In genomic region chr7:143900667-143901066, GRCm38 (mm10) we compare ENCODE assay signal across 10 mouse cellular contexts. TPM values are rescaled to one million over a fixed set of nuclear protein-coding genes. Genes with fewer than 3 reads are reported as not detected.
DNase-seq lines count a peak whose midpoint lies in the region; ATAC-seq and TF ChIP-seq lines count a peak whose summit lies in the region.
"Had no signal": no experiment of that assay in that cellular context is flagged by ENCODE, and none has a peak within 500 bp of the region (broad histone marks: within the 10 kb centered on the region; RNA-seq: fewer than 3 reads in every experiment).

No protein-coding gene starts in this region.

- H3K4me1 ChIP-seq in liver, postnatal 0 days (ENCODE audit: insufficient read depth): no peaks in the 10 kb centered on the region
- H3K4me1 ChIP-seq in liver, embryonic 12.5 days: no peaks in the 10 kb centered on the region

- TF ChIP-seq CTCF in liver, postnatal 0 days (IDR thresholded peaks at IDR 0.05; ENCODE audit: low read depth): peak; percentile 51

- H3K4me3 ChIP-seq in liver, postnatal 0 days (ENCODE audit: low read depth, low read length): no peak overlapping the region
- no peak overlapping the region for H3K4me3 ChIP-seq in liver, embryonic 12.5 days

- H3K27me3 ChIP-seq in liver, postnatal 0 days (ENCODE audit: insufficient read depth, low read length): no peaks in the 10 kb centered on the region
- H3K27me3 ChIP-seq in liver, embryonic 12.5 days (replicated peaks): 0 out of 2 replicates have a peak, but pooled peaks cover 5% of the 10 kb centered on the region

- no peak overlapping the region for H3K27ac ChIP-seq in liver, postnatal 0 days (ENCODE audit: low read depth)
- no peak overlapping the region for H3K27ac ChIP-seq in liver, embryonic 12.5 days

- no peak for TF ChIP-seq EP300 in liver, postnatal 0 days (IDR thresholded peaks at IDR 0.05; ENCODE audit: low read depth)

- no peaks in the 10 kb centered on the region for H3K9me3 ChIP-seq in liver, postnatal 0 days (ENCODE audit: low read length)
- H3K9me3 ChIP-seq in liver, embryonic 12.5 days (replicated peaks): no peaks in the 10 kb centered on the region

- intact Hi-C loops in heart, postnatal 14 days (cut with DNase I): no loop called here

- peak; percentile 80 for ATAC-seq in frontal cortex, adult (ENCODE audit: low TSS enrichment)
- ATAC-seq in liver, postnatal 0 days: no peak
- no peak for ATAC-seq in liver, embryonic 12.5 days
- ATAC-seq in megakaryocyte, adult 5-6 weeks (ENCODE audit: poor library complexity, severe bottlenecking): no peak

- H3K4me2 ChIP-seq in liver, postnatal 0 days (ENCODE audit: low read depth, low read length): no peak overlapping the region
- H3K4me2 ChIP-seq in liver, embryonic 12.5 days: no peak overlapping the region

- 24% methylated on average over 2 of the region's 2 CpGs for WGBS in liver, postnatal 0 days (ENCODE audit: insufficient replicate concordance)
- 23% methylated on average over 2 of the region's 2 CpGs for WGBS in liver, embryonic 12.5 days (ENCODE audit: insufficient replicate concordance)

- DNase-seq in frontal cortex, postnatal 25 days (ENCODE audit: low spot score in 2 of 2): no peak
- no peak for DNase-seq in liver, postnatal 0 days
- peak; percentile 8 for DNase-seq in brain, embryonic 18.5 days (ENCODE audit: low read depth, low spot score)
- DNase-seq in retina, embryonic 14.5 days (ENCODE audit: low spot score): peak; percentile 24
- DNase-seq in heart, postnatal 14 days: no peak
- DNase-seq: lung, postnatal 14 days had no signal

- H3K9ac ChIP-seq in liver, postnatal 0 days (replicated peaks): no peak overlapping the region
- H3K9ac ChIP-seq in liver, embryonic 12.5 days: no peak overlapping the region

- H3K36me3 ChIP-seq in liver, postnatal 0 days (replicated peaks; ENCODE audit: insufficient read depth, low read length): no peaks in the 10 kb centered on the region
- no peaks in the 10 kb centered on the region for H3K36me3 ChIP-seq in liver, embryonic 12.5 days

RNA-seq across cellular contexts. Expression of gene Gm498, which starts 34.0 kb away (rescaled TPM):
- not detected in 2 replicates for polyA plus RNA-seq in liver, postnatal 0 days (2015; fragmentation: Nextera tagmentation; extraction: Ambion mirVana)
- polyA plus RNA-seq in liver, embryonic 12.5 days (2016; fragmentation: Nextera tagmentation; extraction: Ambion mirVana): not detected in 2 replicates
- total RNA-seq in megakaryocyte, adult 5-6 weeks (2015): not detected in 2 replicates
- total RNA-seq in megakaryocyte, adult 5-6 weeks (2017): not detected in 2 replicates
- not detected for total RNA-seq in heart, postnatal 14 days (2021)
- total RNA-seq: hematopoietic stem cell, adult 5-6 weeks had no signal

Comparison
In these comparisons a context has a peak if more than half of its experiments do, and no peak if none do; other contexts are left out.
1. DNase-seq: peak in brain, embryonic 18.5 days (single experiment) and retina, embryonic 14.5 days (single experiment); none in frontal cortex, postnatal 25 days (0 of 2), liver, postnatal 0 days (single experiment) and heart, postnatal 14 days (0 of 2).